Mouse (Mus musculus) forebrain, postnatal 0 days (tissue): Measurements from ENCODE around the gene Fam81a. TPM values are rescaled to one million over a fixed set of nuclear protein-coding genes. Genes with fewer than 3 reads are reported as not detected.

Experiments used
- ATAC-seq: fragments of 200-750 bp; cut with Nextera tagmentation; 2 replicates; pipeline ENCODE4 v1.8.0; 2017; ENCODE audit warnings: mild to moderate bottlenecking, moderate library complexity
- DNase-seq: peaks from one replicate; pipeline ENCODE4 v3.0.0-alpha.2; 2015
- H3K27ac ChIP-seq: fragments of 300-500 bp; sonication (generic); 2 replicates; pipeline ENCODE4 v1.5.1; 2014; ENCODE audit warnings: low read depth, mild to moderate bottlenecking, antibody characterized with exemption, low read length, moderate library complexity, mixed read lengths
- H3K27me3 ChIP-seq: fragments of 300-500 bp; sonication (generic); 2 replicates; pipeline ENCODE4 v1.6.1; 2014; ENCODE audit warnings: mild to moderate bottlenecking, low read length, mixed read lengths; ENCODE audit not compliant: insufficient read depth
- H3K36me3 ChIP-seq: fragments of 300-500 bp; sonication (generic); 2 replicates; pipeline ENCODE4 v1.6.1; 2014; ENCODE audit warnings: mild to moderate bottlenecking, moderate library complexity; ENCODE audit not compliant: insufficient read depth
- H3K4me1 ChIP-seq: fragments of 300-500 bp; sonication (generic); 2 replicates; pipeline ENCODE4 v1.6.1; 2014; ENCODE audit warnings: antibody characterized with exemption; ENCODE audit not compliant: insufficient read depth
- H3K4me2 ChIP-seq: fragments of 300-500 bp; sonication (generic); 2 replicates; pipeline ENCODE4 v1.6.1; 2014; ENCODE audit warnings: low read depth, mild to moderate bottlenecking, moderate library complexity
- H3K4me3 ChIP-seq: fragments of 300-500 bp; sonication (generic); 2 replicates; pipeline ENCODE4 v1.5.1; 2014; ENCODE audit warnings: low read depth, low read length, mixed read lengths
- H3K9ac ChIP-seq: fragments of 300-500 bp; sonication (generic); 2 replicates; pipeline ENCODE4 v1.6.1; 2014; ENCODE audit warnings: mild to moderate bottlenecking
- H3K9me3 ChIP-seq: fragments of 300-500 bp; sonication (generic); 2 replicates; pipeline ENCODE4 v1.6.1; 2016; ENCODE audit warnings: low read length
- CTCF ChIP-seq: sonication (generic); IDR thresholded peaks from 2 replicates; pipeline ENCODE4 v1.5.1; 2016; ENCODE audit warnings: antibody characterized with exemption, control low read depth, low read depth
- WGBS: fragments of 180-500 bp; shearing (Covaris S2); extraction: QIAGEN DNeasy Blood & Tissue Kit; methylation state at CpG from one replicate; pipeline ENCODE4 v1.1.7; 2014; 5-methylcytosine and 5-hydroxymethylcytosine counted together
- polyA plus RNA-seq: library from polyadenylated mRNA; unstranded; fragments of >200 nt; fragmentation: Nextera tagmentation; extraction: Ambion mirVana; gene quantifications from 2 replicates; pipeline ENCODE4 v1.2.1, GENCODE M21; 2015
- total RNA-seq: library from RNA; depleted of rRNA; stranded (reverse); fragments of >200 nt; gene quantifications from 2 replicates; pipeline ENCODE4 v1.2.3, GENCODE M21; 2014

The Fam81a gene
- total and polyA plus RNA-seq, 2 experiments from 2014 or later: 25.6 to 29.4 TPM

DNA sequence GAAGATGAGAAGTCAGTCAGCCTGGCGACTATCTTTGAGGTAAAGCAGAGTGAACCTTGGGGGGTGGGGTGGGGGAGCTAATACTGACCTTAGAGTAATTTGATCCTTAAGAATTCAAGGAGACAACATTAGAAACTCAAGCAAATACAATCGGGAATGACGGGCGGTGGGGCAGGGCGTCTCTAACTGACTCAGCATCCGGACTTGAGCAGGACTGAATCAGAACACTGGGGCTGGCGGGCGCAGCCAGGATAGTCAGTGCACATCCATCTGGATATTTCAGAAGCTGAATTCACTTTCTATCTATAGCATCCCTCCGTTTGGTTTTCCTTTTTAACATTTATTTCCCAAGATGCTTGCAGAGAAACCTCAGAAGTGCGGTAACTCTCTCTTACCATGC is 17.7 kb upstream of the Fam81a start:
- no peak for TF ChIP-seq CTCF
- Histone ChIP-seq H3K9me3 (no peaks in the 10 kb centered on the region), H3K4me3 (no peak overlapping the region), H3K27me3 (no peaks in the 10 kb centered on the region), H3K27ac (no peak overlapping the region), H3K4me1 (no peaks in the 10 kb centered on the region), H3K4me2 (peak overlapping the region; percentile 8; the same call in 1 of the 2 replicates), H3K9ac (no peak overlapping the region), H3K36me3 (no peaks in the 10 kb centered on the region)
- no peak for ATAC-seq
- no peak for DNase-seq
- WGBS: 82% methylated on average over 10 of the region's 10 CpGs

DNA sequence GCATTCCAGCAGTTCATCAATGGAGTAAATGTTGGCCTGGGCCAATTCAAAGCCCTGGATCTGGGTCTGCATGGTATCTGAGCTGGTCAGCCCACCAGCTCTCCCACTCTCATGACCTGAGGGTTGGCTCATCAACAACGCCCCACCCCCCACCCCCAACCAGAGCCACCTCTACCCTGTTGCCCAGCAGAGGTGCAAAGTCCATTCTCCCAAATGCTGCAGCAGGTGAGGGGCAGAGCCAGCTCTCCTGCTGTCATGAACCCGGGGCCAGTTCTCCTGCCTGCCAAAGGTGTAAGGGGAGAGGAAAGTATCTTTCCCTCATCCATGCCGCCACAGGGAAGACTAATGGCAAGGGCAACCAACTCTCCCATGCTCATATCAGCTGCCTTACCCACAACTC is 5.3 kb upstream of the Fam81a start:
- TF ChIP-seq CTCF: no peak
- H3K27me3 ChIP-seq: no peaks in the 10 kb centered on the region
- H3K36me3 ChIP-seq: no peaks in the 10 kb centered on the region
- WGBS: 82% methylated on average over 3 of the region's 3 CpGs
- H3K4me3 ChIP-seq: no peak overlapping the region
- DNase-seq (no peak), ATAC-seq (no peak)
- no peaks in the 10 kb centered on the region for H3K9me3 ChIP-seq
- H3K4me2 ChIP-seq: no peak overlapping the region
- no peaks in the 10 kb centered on the region for H3K4me1 ChIP-seq
- H3K27ac ChIP-seq: no peak overlapping the region
- H3K9ac ChIP-seq: no peak overlapping the region

- Histone ChIP-seq H3K36me3 (no peaks in the 10 kb centered on the region), H3K9ac (no peak overlapping the region), H3K27ac (no peak overlapping the region), H3K4me1 (peaks cover 4% of the 10 kb centered on the region; the same call in 1 of the 2 replicates), H3K9me3 (no peaks in the 10 kb centered on the region), H3K27me3 (no peaks in the 10 kb centered on the region), H3K4me2 (no peak overlapping the region), H3K4me3 (no peak overlapping the region)
- ATAC-seq: no peak
- DNase-seq: no peak
- no peak for TF ChIP-seq CTCF
- 90% methylated on average over 4 of the region's 4 CpGs for WGBS
These were observed 3.1 kb upstream of the Fam81a start for GRCm38 (mm10) chr9:70145426-70145825.

- ATAC-seq (no peak), DNase-seq (no peak)
- no peaks in the 10 kb centered on the region for H3K9me3 ChIP-seq
- peaks cover 4% of the 10 kb centered on the region; the same call in 1 of the 2 replicates for H3K4me1 ChIP-seq
- H3K36me3 ChIP-seq: no peaks in the 10 kb centered on the region
- WGBS: 75% methylated on average over 8 of the region's 8 CpGs
- H3K27ac ChIP-seq: no peak overlapping the region
- H3K27me3 ChIP-seq: no peaks in the 10 kb centered on the region
- H3K4me2 ChIP-seq: no peak overlapping the region
- H3K9ac ChIP-seq: no peak overlapping the region
- no peak for TF ChIP-seq CTCF
- no peak overlapping the region for H3K4me3 ChIP-seq
These were observed 966 bp upstream of the Fam81a start for GRCm38 (mm10) chr9:70143326-70143725.

GRCm38 (mm10) chr9:70141885-70142326 is 454 bp downstream of the Fam81a start:
- Histone ChIP-seq H3K4me3 (peak overlapping the region; percentile 74), H3K4me1 (peaks cover 4% of the 10 kb centered on the region; the same call in 1 of the 2 replicates), H3K4me2 (peak overlapping the region; percentile 78), H3K9me3 (no peaks in the 10 kb centered on the region), H3K9ac (peak overlapping the region; percentile 72), H3K27me3 (no peaks in the 10 kb centered on the region), H3K36me3 (no peaks in the 10 kb centered on the region), H3K27ac (peak overlapping the region; percentile 76)
- DNase-seq (peak; percentile 55), ATAC-seq (peak; percentile 27)
- TF ChIP-seq CTCF: no peak
- 3% methylated on average over 11 of the region's 11 CpGs for WGBS

- H3K4me1 ChIP-seq: peaks cover 4% of the 10 kb centered on the region; the same call in 1 of the 2 replicates
- no peaks in the 10 kb centered on the region for H3K36me3 ChIP-seq
- H3K4me2 ChIP-seq: peak overlapping the region; percentile 78
- no peaks in the 10 kb centered on the region for H3K27me3 ChIP-seq
- ATAC-seq: peak; percentile 95
- TF ChIP-seq CTCF: no peak
- peak; percentile 89 for DNase-seq
- under 1% methylated on average over 87 of the region's 87 CpGs for WGBS
- H3K4me3 ChIP-seq: peak overlapping the region; percentile 74
- H3K9ac ChIP-seq: peak overlapping the region; percentile 72
- peak overlapping the region; percentile 76 for H3K27ac ChIP-seq
- no peaks in the 10 kb centered on the region for H3K9me3 ChIP-seq
These were observed 1.2 kb downstream of the Fam81a start for GRCm38 (mm10) chr9:70140871-70141796.

- no peaks in the 10 kb centered on the region for H3K27me3 ChIP-seq
- peak overlapping the region; percentile 72 for H3K9ac ChIP-seq
- DNase-seq (no peak), ATAC-seq (no peak)
- H3K4me3 ChIP-seq: peak overlapping the region; percentile 74
- WGBS: 42% methylated on average over 4 of the region's 4 CpGs
- H3K4me2 ChIP-seq: peak overlapping the region; percentile 78
- peaks cover 4% of the 10 kb centered on the region; the same call in 1 of the 2 replicates for H3K4me1 ChIP-seq
- peak overlapping the region; percentile 76; the same call in 1 of the 2 replicates for H3K27ac ChIP-seq
- H3K9me3 ChIP-seq: no peaks in the 10 kb centered on the region
- no peaks in the 10 kb centered on the region for H3K36me3 ChIP-seq
- TF ChIP-seq CTCF: no peak
These were observed 2.0 kb downstream of the Fam81a start for GRCm38 (mm10) chr9:70140340-70140739.
